Mouse (Mus musculus): Measurements from ENCODE around the gene Camta1. TPM values are rescaled to one million over a fixed set of nuclear protein-coding genes. Genes with fewer than 3 reads are reported as not detected.
A peak's percentile ranks its signal among the peaks of the same experiment; 100 is the strongest.

Camta1 gene
- polyA plus RNA-seq, 1 experiment from 2014 or later, result 115 TPM

DNA sequence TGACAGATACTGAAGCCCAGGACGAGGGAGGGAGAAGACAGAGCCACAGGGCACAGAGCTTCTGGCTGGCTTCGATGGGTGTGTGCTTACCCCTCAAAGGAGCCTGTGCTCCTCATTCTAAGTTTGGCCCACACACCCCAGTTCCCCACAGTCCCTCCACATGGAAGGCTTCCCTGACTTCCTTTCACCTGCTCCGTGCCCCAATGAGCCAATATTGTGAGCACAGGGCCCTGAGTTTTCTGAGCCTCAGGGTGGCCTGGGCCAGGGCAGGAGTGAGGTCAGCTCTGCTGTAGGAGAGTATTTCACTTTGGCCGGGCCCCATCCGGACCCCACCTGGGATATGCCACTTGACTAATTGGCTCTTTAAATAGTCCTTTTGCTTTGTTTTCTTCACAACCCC is 724.0 kb downstream of the Camta1 start:
- Histone ChIP-seq H3K4me2 (ENCODE audit: low read length) (no peak overlapping the region), H3K27me3 (ENCODE audit: insufficient read depth, low read length) (peaks cover 10% of the 10 kb centered on the region), H3K27ac (no peak overlapping the region), H3K36me3 (ENCODE audit: insufficient read depth, low read length) (no peaks in the 10 kb centered on the region), H3K9ac (ENCODE audit: low read depth, low read length) (no peak overlapping the region), H3K4me3 (replicated peaks; ENCODE audit: low read depth, low read length) (no peak overlapping the region), H3K9me3 (replicated peaks; ENCODE audit: low read length) (no peaks in the 10 kb centered on the region), H3K4me1 (replicated peaks; ENCODE audit: insufficient read depth, low read length) (no peaks in the 10 kb centered on the region; the same call in 1 of the 2 replicates)
- DNase-seq (ENCODE audit: low spot score) (no peak), ATAC-seq (replicated peaks; ENCODE audit: low FRiP score, low read depth) (no peak)
- TF ChIP-seq CTCF (IDR thresholded peaks at IDR 0.05; ENCODE audit: low read depth), result no peak
- 54% methylated on average over 5 of the region's 5 CpGs for WGBS

DNA sequence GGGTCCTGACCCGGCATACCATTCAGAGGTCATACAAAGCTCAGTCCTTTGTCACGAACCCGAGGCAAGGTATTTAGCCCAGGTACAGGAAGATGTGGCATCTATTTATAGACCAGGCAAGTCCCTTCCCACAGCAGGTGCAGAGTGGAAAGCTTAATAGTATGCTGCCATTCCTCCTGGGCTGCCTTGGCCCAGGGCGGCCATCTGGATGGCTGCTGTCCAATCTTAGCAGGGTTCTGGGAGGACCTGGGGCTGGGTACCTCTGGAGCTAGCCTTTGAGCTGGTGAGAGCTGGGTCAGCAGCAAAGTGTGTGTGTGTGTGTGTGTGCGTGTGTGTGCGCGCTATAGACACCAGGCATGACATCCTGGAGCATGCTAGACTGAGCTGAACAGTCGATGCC is 726.2 kb downstream of the Camta1 start:
- WGBS, result 76% methylated on average over 8 of the region's 8 CpGs

DNA sequence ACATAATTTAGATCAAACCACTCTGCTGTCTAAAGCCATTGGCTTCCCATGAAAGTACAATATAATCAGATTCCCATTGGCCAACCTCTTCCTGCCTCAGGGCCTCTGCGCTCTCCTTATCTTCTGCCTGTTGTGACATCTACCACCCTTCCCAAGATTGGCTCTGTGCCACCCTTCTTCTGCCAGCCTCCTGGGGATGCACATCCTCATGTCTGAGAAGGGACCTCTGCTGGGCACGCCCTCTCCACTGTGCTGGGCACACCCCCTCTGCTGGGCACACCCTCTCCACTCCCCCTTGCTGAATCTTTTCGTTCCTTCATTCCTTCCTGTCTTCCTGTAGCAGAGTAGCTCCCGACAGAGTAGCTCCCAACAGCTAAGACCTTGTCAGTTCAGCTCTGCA is 727.9 kb downstream of the Camta1 start:
- H3K27ac ChIP-seq, result no peak overlapping the region
- no peaks in the 10 kb centered on the region for H3K27me3 ChIP-seq (ENCODE audit: insufficient read depth, low read length)
- H3K4me1 ChIP-seq (replicated peaks; ENCODE audit: insufficient read depth, low read length), result peaks cover 7% of the 10 kb centered on the region
- TF ChIP-seq CTCF (IDR thresholded peaks at IDR 0.05; ENCODE audit: low read depth), result no peak
- 63% methylated on average over 4 of the region's 4 CpGs for WGBS
- H3K36me3 ChIP-seq (ENCODE audit: insufficient read depth, low read length), result no peaks in the 10 kb centered on the region
- H3K4me2 ChIP-seq (ENCODE audit: low read length), result no peak overlapping the region
- DNase-seq (ENCODE audit: low spot score), result no peak
- H3K9ac ChIP-seq (ENCODE audit: low read depth, low read length), result no peak overlapping the region
- H3K4me3 ChIP-seq (replicated peaks; ENCODE audit: low read depth, low read length), result no peak overlapping the region
- ATAC-seq (replicated peaks; ENCODE audit: low FRiP score, low read depth), result no peak
- H3K9me3 ChIP-seq (replicated peaks; ENCODE audit: low read length), result no peaks in the 10 kb centered on the region

More for the DNA sequence above, 726.2 kb downstream of the Camta1 start:
- no peak overlapping the region for H3K9ac ChIP-seq (ENCODE audit: low read depth, low read length)
- peaks cover 9% of the 10 kb centered on the region for H3K27me3 ChIP-seq (ENCODE audit: insufficient read depth, low read length)
- TF ChIP-seq CTCF (IDR thresholded peaks at IDR 0.05; ENCODE audit: low read depth), result no peak
- H3K4me3 ChIP-seq (replicated peaks; ENCODE audit: low read depth, low read length), result no peak overlapping the region
- H3K27ac ChIP-seq, result no peak overlapping the region
- ATAC-seq (replicated peaks; ENCODE audit: low FRiP score, low read depth), result no peak
- H3K36me3 ChIP-seq (ENCODE audit: insufficient read depth, low read length), result no peaks in the 10 kb centered on the region
- H3K4me2 ChIP-seq (ENCODE audit: low read length), result no peak overlapping the region
- H3K9me3 ChIP-seq (replicated peaks; ENCODE audit: low read length), result no peaks in the 10 kb centered on the region
- H3K4me1 ChIP-seq (replicated peaks; ENCODE audit: insufficient read depth, low read length), result no peaks in the 10 kb centered on the region; the same call in none of the 2 replicates
- no peak for DNase-seq (ENCODE audit: low spot score)

DNA sequence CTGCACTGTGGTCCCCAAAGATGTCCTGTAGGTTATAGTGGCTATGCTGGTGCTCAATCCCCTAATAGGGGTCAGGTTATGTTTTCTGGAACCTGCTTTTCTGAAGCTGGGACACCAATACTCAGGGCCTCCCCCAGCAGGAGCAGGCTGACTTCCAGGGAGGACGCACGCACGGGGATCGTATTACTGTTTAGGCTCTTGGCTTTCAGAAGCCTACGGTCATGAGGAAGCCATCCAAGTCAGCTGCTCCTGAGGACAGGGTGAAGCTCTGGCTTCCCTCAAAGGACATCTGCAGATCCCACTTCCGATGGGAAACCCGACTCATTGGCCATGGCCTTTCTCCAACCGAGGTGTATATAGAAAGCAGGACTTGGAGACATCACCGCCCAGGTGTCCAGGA is 729.2 kb downstream of the Camta1 start:
- H3K27me3 ChIP-seq (ENCODE audit: insufficient read depth, low read length), result no peaks in the 10 kb centered on the region
- WGBS, result 45% methylated on average over 9 of the region's 9 CpGs
- DNase-seq (ENCODE audit: low spot score) (no peak), ATAC-seq (replicated peaks; ENCODE audit: low FRiP score, low read depth) (no peak)
- H3K4me2 ChIP-seq (ENCODE audit: low read length), result no peak overlapping the region
- no peak for TF ChIP-seq CTCF (IDR thresholded peaks at IDR 0.05; ENCODE audit: low read depth)
- H3K36me3 ChIP-seq (ENCODE audit: insufficient read depth, low read length), result no peaks in the 10 kb centered on the region
- no peaks in the 10 kb centered on the region for H3K9me3 ChIP-seq (replicated peaks; ENCODE audit: low read length)
- no peak overlapping the region for H3K4me3 ChIP-seq (replicated peaks; ENCODE audit: low read depth, low read length)
- H3K27ac ChIP-seq, result no peak overlapping the region
- no peak overlapping the region for H3K9ac ChIP-seq (ENCODE audit: low read depth, low read length)
- H3K4me1 ChIP-seq (replicated peaks; ENCODE audit: insufficient read depth, low read length), result peaks cover 7% of the 10 kb centered on the region

DNA sequence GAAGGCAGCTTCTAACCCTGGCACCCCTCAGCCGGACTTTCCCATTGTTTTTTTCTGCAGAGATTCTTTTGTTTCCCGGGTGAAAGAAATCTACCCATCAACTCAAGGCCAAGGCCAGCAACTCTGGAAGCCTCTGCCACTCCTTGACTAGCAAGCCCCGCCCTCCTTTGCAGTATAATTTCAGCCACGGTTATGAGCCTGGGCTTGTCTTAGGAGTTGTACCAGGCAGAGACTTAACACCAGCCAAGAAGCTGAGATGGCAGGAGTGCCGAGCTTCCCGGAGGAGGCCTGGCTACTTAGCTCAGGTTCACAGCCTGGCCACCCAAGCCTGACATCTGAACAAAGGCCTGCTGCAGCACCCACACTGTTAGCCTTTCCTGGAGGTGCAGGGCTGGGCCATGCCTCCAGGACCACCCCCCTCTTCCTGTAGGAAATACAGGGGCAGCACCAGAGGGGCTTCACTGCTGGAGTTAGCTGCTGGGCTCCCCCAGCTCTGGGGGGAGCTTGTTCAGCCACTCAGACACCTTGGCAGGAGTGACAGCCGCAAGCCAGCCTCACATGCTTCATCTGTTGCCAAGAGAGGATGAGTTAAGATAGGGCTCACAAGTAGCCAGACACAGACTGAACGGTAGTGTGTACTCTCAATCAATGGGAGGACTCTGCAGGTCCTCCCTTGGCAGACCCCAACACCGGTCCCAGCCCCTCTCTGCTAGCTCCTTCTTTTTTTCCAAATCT is 730.8 kb downstream of the Camta1 start:
- no peak overlapping the region for H3K4me2 ChIP-seq (ENCODE audit: low read length)
- no peaks in the 10 kb centered on the region for H3K36me3 ChIP-seq (ENCODE audit: insufficient read depth, low read length)
- H3K27me3 ChIP-seq (ENCODE audit: insufficient read depth, low read length), result no peaks in the 10 kb centered on the region
- no peaks in the 10 kb centered on the region for H3K9me3 ChIP-seq (replicated peaks; ENCODE audit: low read length)
- H3K9ac ChIP-seq (ENCODE audit: low read depth, low read length), result no peak overlapping the region
- H3K4me3 ChIP-seq (replicated peaks; ENCODE audit: low read depth, low read length), result no peak overlapping the region
- ATAC-seq (replicated peaks; ENCODE audit: low FRiP score, low read depth), result no peak
- TF ChIP-seq CTCF (IDR thresholded peaks at IDR 0.05; ENCODE audit: low read depth), result no peak
- H3K27ac ChIP-seq, result no peak overlapping the region
- no peak for DNase-seq (ENCODE audit: low spot score)
- peaks cover 7% of the 10 kb centered on the region for H3K4me1 ChIP-seq (replicated peaks; ENCODE audit: insufficient read depth, low read length)
- 46% methylated on average over 9 of the region's 9 CpGs for WGBS

DNA sequence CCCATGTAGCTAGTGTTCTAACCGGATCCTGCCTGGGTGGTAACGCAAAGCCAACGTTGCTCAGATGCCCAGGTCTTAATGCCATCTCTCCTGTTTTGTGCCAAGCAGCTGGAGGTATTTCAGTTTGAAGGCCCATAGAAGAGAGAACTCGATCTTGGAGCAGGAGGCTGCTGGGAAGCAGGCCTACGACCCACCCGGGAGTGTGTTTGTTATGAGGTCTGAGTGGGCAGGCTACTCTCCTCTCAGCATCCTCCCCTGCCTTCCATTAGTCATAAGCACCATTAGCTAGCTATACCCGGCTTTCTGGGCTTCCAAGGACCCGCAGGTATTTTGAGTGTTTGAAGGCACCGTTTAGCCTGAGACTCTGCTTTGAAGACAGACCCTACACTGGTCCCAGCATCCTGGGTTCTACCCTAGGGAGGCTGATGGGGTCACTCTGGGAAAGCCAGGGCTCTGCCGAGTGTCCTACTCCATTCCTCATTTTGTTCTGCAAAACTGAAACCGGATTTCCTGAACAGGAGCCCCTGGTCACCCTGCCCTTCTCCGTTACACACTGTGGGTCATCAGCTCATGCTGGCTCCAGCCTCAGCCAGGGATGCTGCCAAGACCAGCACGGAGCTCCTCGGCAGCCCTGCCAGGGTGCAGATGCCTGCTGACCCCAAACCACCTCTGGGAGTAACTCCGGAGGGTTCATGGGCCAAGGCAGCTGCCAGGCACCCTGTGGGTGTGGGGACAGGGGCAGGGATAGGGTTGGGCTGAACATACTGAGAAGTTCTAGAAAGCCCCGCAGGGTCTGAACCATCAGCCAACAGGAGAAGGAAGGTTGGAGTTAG is 731.7 kb downstream of the Camta1 start:
- DNase-seq (ENCODE audit: low spot score) (no peak), ATAC-seq (replicated peaks; ENCODE audit: low FRiP score, low read depth) (no peak)
- no peaks in the 10 kb centered on the region for H3K27me3 ChIP-seq (ENCODE audit: insufficient read depth, low read length)
- no peak for TF ChIP-seq CTCF (IDR thresholded peaks at IDR 0.05; ENCODE audit: low read depth)
- H3K9ac ChIP-seq (ENCODE audit: low read depth, low read length), result no peak overlapping the region
- H3K4me1 ChIP-seq (replicated peaks; ENCODE audit: insufficient read depth, low read length), result peaks cover 7% of the 10 kb centered on the region
- H3K36me3 ChIP-seq (ENCODE audit: insufficient read depth, low read length), result no peaks in the 10 kb centered on the region
- peak overlapping the region; percentile 92 for H3K4me2 ChIP-seq (ENCODE audit: low read length)
- WGBS, result 48% methylated on average over 16 of the region's 16 CpGs
- H3K9me3 ChIP-seq (replicated peaks; ENCODE audit: low read length), result no peaks in the 10 kb centered on the region
- H3K4me3 ChIP-seq (replicated peaks; ENCODE audit: low read depth, low read length), result no peak overlapping the region
- H3K27ac ChIP-seq, result no peak overlapping the region; the same call in 1 of the 2 replicates
